Mouse (Mus musculus) midbrain, embryonic 15.5 days (tissue): ENCODE results near the gene Tmem86b. TPM values are rescaled to one million over a fixed set of nuclear protein-coding genes. Genes with fewer than 3 reads are reported as not detected.

ENCODE experiments used
- ATAC-seq: fragments of 200-750 bp; cut with Nextera tagmentation; replicated peaks from 2 replicates; pipeline ENCODE4 v1.8.0; 2017; ENCODE audit warnings: moderate TSS enrichment
- H3K27ac ChIP-seq: fragments of 300-500 bp; sonication (generic); 2 replicates; pipeline ENCODE4 v1.5.1; 2015; ENCODE audit warnings: mild to moderate bottlenecking, inconsistent platforms
- H3K27me3 ChIP-seq: fragments of 300-500 bp; sonication (generic); replicated peaks from 2 replicates; pipeline ENCODE4 v1.6.1; 2015; ENCODE audit warnings: inconsistent platforms
- H3K36me3 ChIP-seq: fragments of 300-500 bp; sonication (generic); replicated peaks from 2 replicates; pipeline ENCODE4 v1.6.1; 2015; ENCODE audit warnings: inconsistent platforms
- H3K4me1 ChIP-seq: fragments of 300-500 bp; sonication (generic); 2 replicates; pipeline ENCODE4 v1.6.1; 2015; ENCODE audit warnings: inconsistent platforms
- H3K4me2 ChIP-seq: fragments of 300-500 bp; sonication (generic); 2 replicates; pipeline ENCODE4 v1.6.1; 2015; ENCODE audit warnings: inconsistent platforms, mild to moderate bottlenecking, moderate library complexity
- H3K4me3 ChIP-seq: fragments of 300-500 bp; sonication (generic); 2 replicates; pipeline ENCODE4 v1.5.1; 2015; ENCODE audit warnings: mild to moderate bottlenecking, inconsistent platforms
- H3K9ac ChIP-seq: fragments of 300-500 bp; sonication (generic); 2 replicates; pipeline ENCODE4 v1.6.1; 2015; ENCODE audit warnings: mild to moderate bottlenecking, inconsistent platforms
- H3K9me3 ChIP-seq: fragments of 300-500 bp; sonication (generic); 2 replicates; pipeline ENCODE4 v1.6.1; 2016; ENCODE audit warnings: inconsistent platforms
- WGBS: fragments of 180-500 bp; shearing (Covaris S2); methylation state at CpG from one replicate; pipeline ENCODE4 v1.1.7; 2015; ENCODE audit warnings: mixed read lengths; 5-methylcytosine and 5-hydroxymethylcytosine counted together
- polyA plus RNA-seq: library from polyadenylated mRNA; unstranded; fragments of >200 nt; fragmentation: Nextera tagmentation; extraction: Ambion mirVana; gene quantifications from 2 replicates; pipeline ENCODE4 v1.2.1, GENCODE M21; 2015

Gene Tmem86b
- polyA plus RNA-seq, 1 experiment from 2014 or later, result 3.8 TPM

- no peak for ATAC-seq
- Histone ChIP-seq H3K27me3 (no peaks in the 10 kb centered on the region), H3K4me3 (no peak overlapping the region), H3K9ac (no peak overlapping the region), H3K36me3 (peaks cover 24% of the 10 kb centered on the region; the same call in 1 of the 2 replicates), H3K9me3 (no peaks in the 10 kb centered on the region), H3K4me1 (peaks cover 1% of the 10 kb centered on the region; the same call in 1 of the 2 replicates), H3K27ac (no peak overlapping the region), H3K4me2 (no peak overlapping the region)
- WGBS, result 91% methylated on average over 3 of the region's 3 CpGs
Observed at GRCm38 (mm10) chr7:4646806-4647205, 15.6 kb upstream of the Tmem86b start.

GRCm38 (mm10) chr7:4643225-4643624, 12.0 kb upstream of the Tmem86b start:
- Histone ChIP-seq H3K36me3 (peaks cover 51% of the 10 kb centered on the region), H3K27ac (no peak overlapping the region), H3K4me3 (no peak overlapping the region), H3K27me3 (no peaks in the 10 kb centered on the region), H3K9ac (no peak overlapping the region), H3K4me2 (no peak overlapping the region), H3K9me3 (no peaks in the 10 kb centered on the region), H3K4me1 (no peaks in the 10 kb centered on the region)
- no peak for ATAC-seq
- whole genome bisulfite sequencing, result 92% methylated on average over 6 of the region's 6 CpGs

- Histone ChIP-seq H3K27me3 (no peaks in the 10 kb centered on the region), H3K9me3 (no peaks in the 10 kb centered on the region), H3K36me3 (peaks cover 54% of the 10 kb centered on the region), H3K4me3 (no peak overlapping the region), H3K9ac (no peak overlapping the region), H3K4me2 (no peak overlapping the region), H3K4me1 (no peaks in the 10 kb centered on the region), H3K27ac (no peak overlapping the region)
- no peak for ATAC-seq
- WGBS, result 91% methylated on average over 7 of the region's 7 CpGs
Observed at GRCm38 (mm10) chr7:4641956-4642355, 10.7 kb upstream of the Tmem86b start.

GRCm38 (mm10) chr7:4641155-4641554, 9.9 kb upstream of the Tmem86b start:
- Histone ChIP-seq H3K27me3 (no peaks in the 10 kb centered on the region), H3K27ac (no peak overlapping the region), H3K4me3 (no peak overlapping the region), H3K36me3 (peaks cover 52% of the 10 kb centered on the region), H3K9ac (no peak overlapping the region), H3K4me1 (no peaks in the 10 kb centered on the region), H3K9me3 (no peaks in the 10 kb centered on the region), H3K4me2 (no peak overlapping the region)
- no peak for ATAC-seq
- 83% methylated on average over 11 of the region's 11 CpGs for WGBS

GRCm38 (mm10) chr7:4636179-4636578, 5.0 kb upstream of the Tmem86b start:
- peaks cover 46% of the 10 kb centered on the region for H3K36me3 ChIP-seq
- 93% methylated on average over 4 of the region's 4 CpGs for WGBS

GRCm38 (mm10) chr7:4630198-4630597, 1.0 kb downstream of the Tmem86b start:
- no peak overlapping the region for H3K4me2 ChIP-seq
- H3K36me3 ChIP-seq, result peaks cover 28% of the 10 kb centered on the region
- WGBS, result 96% methylated on average over 1 of the region's 1 CpGs

More at GRCm38 (mm10) chr7:4636179-4636578, 5.0 kb upstream of the Tmem86b start:
- Histone ChIP-seq H3K4me3 (no peak overlapping the region), H3K27ac (no peak overlapping the region), H3K4me1 (no peaks in the 10 kb centered on the region), H3K9ac (no peak overlapping the region), H3K27me3 (no peaks in the 10 kb centered on the region), H3K4me2 (no peak overlapping the region), H3K9me3 (no peaks in the 10 kb centered on the region)
- no peak for ATAC-seq

DNA sequence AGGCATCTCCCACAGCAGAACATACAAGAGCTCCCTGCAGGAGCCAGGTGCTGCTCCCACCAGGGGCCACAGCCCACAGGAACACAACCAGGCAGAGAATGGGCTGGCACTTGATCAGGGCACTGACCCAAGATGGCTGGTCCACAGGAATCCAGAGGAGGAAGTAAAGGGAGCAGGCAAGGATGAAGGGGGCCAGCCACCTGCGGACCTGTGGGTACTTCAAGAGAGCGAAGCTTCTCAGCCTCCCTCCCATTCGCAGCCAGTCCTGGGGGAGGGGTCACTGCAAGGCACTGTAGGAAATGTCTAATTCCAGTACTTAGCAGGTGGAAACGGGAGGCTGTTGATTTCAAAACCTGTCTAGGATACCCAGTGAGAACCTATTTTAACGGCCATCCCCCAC, 1.6 kb downstream of the Tmem86b start:
- peaks cover 23% of the 10 kb centered on the region for H3K36me3 ChIP-seq
- no peaks in the 10 kb centered on the region for H3K9me3 ChIP-seq
- no peak for ATAC-seq
- H3K27me3 ChIP-seq, result no peaks in the 10 kb centered on the region
- H3K4me3 ChIP-seq, result no peak overlapping the region
- no peaks in the 10 kb centered on the region for H3K4me1 ChIP-seq
- H3K4me2 ChIP-seq, result no peak overlapping the region
- no peak overlapping the region for H3K27ac ChIP-seq
- no peak overlapping the region for H3K9ac ChIP-seq
- 92% methylated on average over 5 of the region's 5 CpGs for WGBS

More at GRCm38 (mm10) chr7:4630198-4630597, 1.0 kb downstream of the Tmem86b start:
- no peak overlapping the region for H3K4me3 ChIP-seq
- no peaks in the 10 kb centered on the region for H3K9me3 ChIP-seq
- no peak for ATAC-seq
- no peak overlapping the region for H3K27ac ChIP-seq
- no peaks in the 10 kb centered on the region for H3K4me1 ChIP-seq
- no peak overlapping the region for H3K9ac ChIP-seq
- H3K27me3 ChIP-seq, result no peaks in the 10 kb centered on the region

- H3K4me3 ChIP-seq, result no peak overlapping the region
- 91% methylated on average over 2 of the region's 2 CpGs for WGBS
- no peak overlapping the region for H3K27ac ChIP-seq
- H3K36me3 ChIP-seq, result peaks cover 10% of the 10 kb centered on the region; the same call in 1 of the 2 replicates
- H3K9ac ChIP-seq, result no peak overlapping the region
- H3K4me2 ChIP-seq, result no peak overlapping the region
- ATAC-seq, result no peak
- no peaks in the 10 kb centered on the region for H3K27me3 ChIP-seq
- no peaks in the 10 kb centered on the region for H3K9me3 ChIP-seq
- H3K4me1 ChIP-seq, result no peaks in the 10 kb centered on the region; the same call in 1 of the 2 replicates
Observed at GRCm38 (mm10) chr7:4625928-4626327, 5.3 kb downstream of the Tmem86b start.

DNA sequence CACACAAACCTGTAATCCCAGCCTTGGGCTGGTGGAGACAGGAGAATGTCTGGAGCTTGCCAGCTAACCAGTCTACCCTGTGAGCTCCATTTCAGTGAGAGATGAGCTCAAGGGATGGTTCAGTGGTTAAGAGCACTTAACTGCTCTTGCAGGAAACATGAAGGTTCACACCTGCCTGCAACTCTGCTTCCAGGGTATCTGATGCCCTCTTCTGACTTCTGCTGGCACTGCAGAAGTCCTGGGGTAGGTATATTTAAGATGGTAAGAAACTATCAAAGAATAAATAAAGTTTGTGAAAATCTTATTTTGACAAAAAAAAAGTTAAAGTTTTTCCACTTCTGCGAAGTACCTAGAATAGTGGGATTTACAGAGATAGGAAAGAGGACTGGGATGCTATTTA, 6.9 kb downstream of the Tmem86b start:
- H3K9me3 ChIP-seq, result no peaks in the 10 kb centered on the region
- WGBS, result 50% methylated on average over 1 of the region's 1 CpGs
- no peak overlapping the region for H3K27ac ChIP-seq
- no peak for ATAC-seq
- H3K9ac ChIP-seq, result no peak overlapping the region
- H3K36me3 ChIP-seq, result 0 out of 2 replicates have a peak, but pooled peaks cover 7% of the 10 kb centered on the region
- no peak overlapping the region for H3K4me3 ChIP-seq
- no peaks in the 10 kb centered on the region; the same call in 1 of the 2 replicates for H3K4me1 ChIP-seq
- no peak overlapping the region for H3K4me2 ChIP-seq
- no peaks in the 10 kb centered on the region for H3K27me3 ChIP-seq

GRCm38 (mm10) chr7:4623544-4624189, 7.6 kb downstream of the Tmem86b start:
- Histone ChIP-seq H3K9ac (no peak overlapping the region), H3K27me3 (no peaks in the 10 kb centered on the region), H3K36me3 (0 out of 2 replicates have a peak, but pooled peaks cover 4% of the 10 kb centered on the region), H3K4me3 (no peak overlapping the region), H3K9me3 (no peaks in the 10 kb centered on the region), H3K4me2 (no peak overlapping the region), H3K4me1 (no peaks in the 10 kb centered on the region; the same call in 1 of the 2 replicates), H3K27ac (no peak overlapping the region)
- ATAC-seq, result peak; percentile 62
- WGBS, result 26% methylated on average over 4 of the region's 4 CpGs

DNA sequence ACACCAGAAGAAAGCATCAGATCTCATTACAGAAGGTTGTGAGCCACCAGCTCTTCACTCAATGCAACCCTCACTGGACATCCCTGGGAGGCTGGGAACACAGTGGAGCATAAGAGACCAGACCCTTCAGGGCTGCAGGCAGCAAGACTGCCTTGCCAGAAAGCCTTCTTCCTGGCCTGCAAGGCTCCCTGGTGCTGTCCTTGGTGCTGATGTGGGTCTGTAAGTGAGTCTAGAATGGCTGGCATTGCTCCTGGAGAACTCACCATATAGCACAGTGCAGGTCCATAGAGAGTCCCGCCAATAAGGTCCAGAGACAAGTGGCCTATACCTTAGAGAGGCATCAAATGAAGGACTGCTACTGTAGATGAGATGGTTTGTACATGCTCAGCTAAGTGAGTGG, 11.2 kb downstream of the Tmem86b start:
- no peaks in the 10 kb centered on the region for H3K27me3 ChIP-seq
- no peaks in the 10 kb centered on the region; the same call in 1 of the 2 replicates for H3K4me1 ChIP-seq
- H3K27ac ChIP-seq, result no peak overlapping the region
- no peak overlapping the region for H3K4me3 ChIP-seq
- no peak overlapping the region for H3K9ac ChIP-seq
- H3K4me2 ChIP-seq, result no peak overlapping the region
- H3K36me3 ChIP-seq, result no peaks in the 10 kb centered on the region
- no peaks in the 10 kb centered on the region for H3K9me3 ChIP-seq
- WGBS, result 34% methylated on average over 1 of the region's 1 CpGs
- no peak for ATAC-seq

DNA sequence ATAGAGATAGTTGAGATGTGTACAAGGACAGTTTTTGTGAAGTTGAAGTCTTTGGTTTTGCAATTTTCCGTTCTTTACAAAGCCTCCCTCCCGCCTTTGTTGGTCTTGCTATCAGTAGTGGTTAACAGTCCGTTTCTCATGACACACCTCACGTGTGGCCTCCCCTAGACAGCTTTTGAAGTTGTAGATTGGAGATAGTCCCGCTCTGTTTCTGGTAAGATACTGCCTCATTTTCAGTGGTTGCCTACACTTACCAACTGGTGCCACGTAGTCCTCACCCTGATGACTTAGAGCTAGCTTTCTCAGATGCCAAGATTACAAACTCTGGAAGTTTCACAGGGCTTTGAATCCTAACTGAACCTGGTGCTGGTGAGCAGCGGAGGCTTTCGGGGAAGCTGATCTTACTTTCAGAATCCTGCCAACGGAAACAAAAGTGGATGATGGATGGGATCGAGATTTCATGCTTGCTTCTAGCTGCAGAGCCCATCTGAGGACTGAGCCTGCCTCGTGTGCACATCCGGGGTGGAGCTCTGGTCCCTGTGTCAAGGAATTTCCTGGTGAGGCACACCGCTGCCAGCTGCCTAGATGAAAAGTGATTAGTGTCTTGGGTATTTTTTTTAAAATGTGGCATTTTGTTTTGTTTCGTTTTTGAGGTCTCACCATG, 17.4 kb downstream of the Tmem86b start:
- H3K9ac ChIP-seq, result no peak overlapping the region
- WGBS, result 82% methylated on average over 14 of the region's 14 CpGs

DNA sequence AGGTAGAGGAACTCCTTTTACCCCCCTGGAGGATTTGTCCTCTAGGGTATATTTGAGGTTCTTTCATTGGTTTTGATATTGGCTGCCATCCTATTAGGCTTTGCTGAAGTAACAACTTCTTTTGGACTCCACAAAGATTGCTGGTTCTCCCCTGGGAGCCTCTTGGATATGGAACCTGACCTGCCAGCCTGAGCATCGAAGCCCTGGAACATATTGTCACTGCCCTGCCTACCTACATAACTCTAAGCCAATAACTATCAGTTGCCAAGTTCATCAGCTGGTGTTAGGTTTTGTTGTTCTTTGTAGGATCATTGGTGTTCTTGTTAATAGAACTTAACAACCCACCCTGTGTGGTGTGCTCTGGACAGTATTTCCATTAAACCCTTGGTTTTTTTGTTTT, 18.3 kb downstream of the Tmem86b start:
- Histone ChIP-seq H3K27me3 (no peaks in the 10 kb centered on the region), H3K4me1 (no peaks in the 10 kb centered on the region), H3K4me2 (no peak overlapping the region), H3K9ac (no peak overlapping the region), H3K27ac (no peak overlapping the region), H3K4me3 (no peak overlapping the region), H3K36me3 (no peaks in the 10 kb centered on the region), H3K9me3 (no peaks in the 10 kb centered on the region)
- 83% methylated on average over 1 of the region's 1 CpGs for WGBS
- no peak for ATAC-seq

More for the DNA sequence above, 17.4 kb downstream of the Tmem86b start:
- no peak overlapping the region for H3K4me2 ChIP-seq
- H3K36me3 ChIP-seq, result no peaks in the 10 kb centered on the region
- no peak overlapping the region for H3K27ac ChIP-seq
- H3K4me3 ChIP-seq, result no peak overlapping the region
- no peak for ATAC-seq
- no peaks in the 10 kb centered on the region for H3K9me3 ChIP-seq
- H3K4me1 ChIP-seq, result no peaks in the 10 kb centered on the region
- H3K27me3 ChIP-seq, result no peaks in the 10 kb centered on the region
